ENCODE assay signal across 50 mouse cellular contexts in genomic region chr4:137589586-137589985, GRCm38 (mm10). TPM values are rescaled to one million over a fixed set of nuclear protein-coding genes. Genes with fewer than 3 reads are reported as not detected.
"Had no signal": no experiment of that assay in that cellular context is flagged by ENCODE, and none has a peak within 500 bp of the region (broad histone marks: within the 10 kb centered on the region; RNA-seq: fewer than 3 reads in every experiment).

No protein-coding gene starts in this region.

- H3K4me2 ChIP-seq: heart, embryonic 11.5 days; heart, embryonic 12.5 days; heart, embryonic 13.5 days; heart, embryonic 15.5 days; hindbrain, embryonic 12.5 days; hindbrain, embryonic 13.5 days; hindbrain, embryonic 15.5 days; intestine, embryonic 15.5 days; kidney, embryonic 15.5 days had no signal

- H3K4me1 ChIP-seq: heart, embryonic 12.5 days; heart, embryonic 13.5 days; heart, embryonic 15.5 days; hindbrain, embryonic 12.5 days; hindbrain, embryonic 15.5 days; intestine, embryonic 15.5 days had no signal

- DNase-seq: heart, postnatal 10 days; heart, postnatal 14 days; heart, postnatal 36 days; heart, postnatal 4 days; kidney, adult 11 months; kidney, adult 18-20 months; kidney, adult 2 months; kidney, adult 8-10 months; kidney, adult 9 months; kidney, postnatal 10 days; kidney, postnatal 14 days; kidney, postnatal 25 days; kidney, postnatal 36 days; kidney, postnatal 4 days; layer of hippocampus, adult 9-11 months; layer of hippocampus, postnatal 36 days had no signal

- H3K27me3 ChIP-seq: heart, embryonic 15.5 days; hindbrain, embryonic 15.5 days; intestine, embryonic 15.5 days; kidney, embryonic 15.5 days had no signal

- H3K9me3 ChIP-seq: heart, embryonic 10.5 days; heart, embryonic 12.5 days; heart, embryonic 13.5 days; heart, embryonic 15.5 days; hindbrain, embryonic 10.5 days; hindbrain, embryonic 12.5 days; hindbrain, embryonic 13.5 days; hindbrain, embryonic 15.5 days; intestine, embryonic 15.5 days; kidney, embryonic 15.5 days had no signal

- H3K9ac ChIP-seq: heart, embryonic 12.5 days; heart, embryonic 13.5 days; heart, embryonic 15.5 days; hindbrain, embryonic 12.5 days; hindbrain, embryonic 13.5 days; hindbrain, embryonic 15.5 days; intestine, embryonic 15.5 days; kidney, embryonic 15.5 days had no signal

- H3K36me3 ChIP-seq: heart, embryonic 10.5 days; heart, embryonic 12.5 days; heart, embryonic 13.5 days; heart, embryonic 15.5 days; hindbrain, embryonic 10.5 days; hindbrain, embryonic 12.5 days; hindbrain, embryonic 13.5 days; hindbrain, embryonic 15.5 days; intestine, embryonic 15.5 days; kidney, embryonic 15.5 days had no signal

- H3K4me3 ChIP-seq: heart, embryonic 10.5 days; heart, embryonic 12.5 days; heart, embryonic 13.5 days; heart, embryonic 15.5 days; hindbrain, embryonic 10.5 days; hindbrain, embryonic 12.5 days; hindbrain, embryonic 13.5 days; hindbrain, embryonic 15.5 days; intestine, embryonic 15.5 days; kidney, embryonic 15.5 days; layer of hippocampus, adult 2 months; left cerebral cortex, adult 2 months had no signal

- H3K27ac ChIP-seq: heart, embryonic 10.5 days; heart, embryonic 13.5 days; heart, embryonic 15.5 days; hindbrain, embryonic 10.5 days; hindbrain, embryonic 12.5 days; hindbrain, embryonic 13.5 days; hindbrain, embryonic 15.5 days; hindbrain, postnatal 0 days; intestine, embryonic 15.5 days; kidney, embryonic 15.5 days; kidney, postnatal 0 days; layer of hippocampus, adult 2 months; left cerebral cortex, adult 2 months had no signal

- ATAC-seq: hindbrain, embryonic 16.5 days; hindbrain, postnatal 0 days; inflammation-experienced regulatory T-cells, adult 6 months; intestine, embryonic 15.5 days; intestine, embryonic 16.5 days; intestine, postnatal 0 days had no signal

RNA-seq across cellular contexts. Expression of gene Ldlrad2, which starts 15.2 kb away (rescaled TPM):
- total RNA-seq: heart, postnatal 10 days; heart, postnatal 14 days; heart, postnatal 25 days; heart, postnatal 36 days; heart, postnatal 4 days; hematopoietic stem cell, adult 5-6 weeks; hindbrain, postnatal 0 days; layer of hippocampus, adult 18-20 months; layer of hippocampus, adult 2 months; layer of hippocampus, adult 8-10 months; layer of hippocampus, postnatal 10 days; layer of hippocampus, postnatal 14 days; layer of hippocampus, postnatal 25 days; layer of hippocampus, postnatal 36 days; left cerebral cortex, adult 2 months; left cerebral cortex, adult 8-10 months had no signal
- polyA plus RNA-seq: heart, embryonic 10.5 days; heart, embryonic 11.5 days; heart, embryonic 12.5 days; heart, embryonic 13.5 days; heart, embryonic 14.5 days; heart, embryonic 16.5 days; heart, postnatal 0 days; hindbrain, embryonic 12.5 days; inflammation-experienced regulatory T-cells, adult 6 months; intestine, embryonic 14.5 days; intestine, embryonic 15.5 days; intestine, embryonic 16.5 days; intestine, postnatal 0 days; kidney, adult 2 months; kidney, embryonic 14.5 days; kidney, embryonic 15.5 days; kidney, embryonic 16.5 days; kidney, postnatal 0 days; large intestine, adult 2 months had no signal
